Mouse (Mus musculus) urinary bladder, postnatal 0 days (tissue): Measurements from ENCODE around the gene Acot3. TPM values are rescaled to one million over a fixed set of nuclear protein-coding genes. Genes with fewer than 3 reads are reported as not detected.

Source experiments
- polyA plus RNA-seq: library from polyadenylated mRNA; unstranded; fragments of >200 nt; fragmentation: Nextera tagmentation; extraction: Ambion mirVana; gene quantifications from 2 replicates; pipeline ENCODE4 v1.2.1, GENCODE M21; 2015

Gene Acot3
- polyA plus RNA-seq, result not detected in 2 replicates

DNA sequence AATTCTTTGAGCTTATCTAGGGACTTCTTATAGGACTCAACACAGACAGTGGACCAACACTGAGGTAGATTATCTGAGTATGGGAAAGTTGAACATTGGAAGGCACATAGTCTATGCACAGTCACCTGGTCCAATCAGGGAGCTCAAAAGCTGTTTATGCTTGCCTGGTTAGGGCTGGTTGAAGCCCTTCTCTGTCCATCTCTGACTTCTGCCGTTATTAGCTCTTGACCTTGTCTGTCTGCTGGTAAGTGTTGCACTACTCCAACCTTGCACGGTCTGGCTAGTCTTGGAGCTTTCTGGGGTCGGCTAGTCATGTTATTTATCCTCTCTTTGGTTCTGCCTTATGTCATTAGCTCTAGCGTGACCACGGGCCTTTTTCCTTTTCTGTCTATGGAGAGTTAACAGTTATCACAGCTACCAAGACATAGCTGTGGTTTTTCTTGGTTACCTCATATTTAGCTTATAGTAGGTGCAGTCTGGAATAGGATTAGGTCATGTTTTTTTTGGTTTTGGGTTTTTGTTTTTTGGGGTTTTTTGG lies at the start of gene Acot3:
Gene Acot3, plus strand, starts transcription at position 208 of the 538 bp plus-strand sequence.

DNA sequence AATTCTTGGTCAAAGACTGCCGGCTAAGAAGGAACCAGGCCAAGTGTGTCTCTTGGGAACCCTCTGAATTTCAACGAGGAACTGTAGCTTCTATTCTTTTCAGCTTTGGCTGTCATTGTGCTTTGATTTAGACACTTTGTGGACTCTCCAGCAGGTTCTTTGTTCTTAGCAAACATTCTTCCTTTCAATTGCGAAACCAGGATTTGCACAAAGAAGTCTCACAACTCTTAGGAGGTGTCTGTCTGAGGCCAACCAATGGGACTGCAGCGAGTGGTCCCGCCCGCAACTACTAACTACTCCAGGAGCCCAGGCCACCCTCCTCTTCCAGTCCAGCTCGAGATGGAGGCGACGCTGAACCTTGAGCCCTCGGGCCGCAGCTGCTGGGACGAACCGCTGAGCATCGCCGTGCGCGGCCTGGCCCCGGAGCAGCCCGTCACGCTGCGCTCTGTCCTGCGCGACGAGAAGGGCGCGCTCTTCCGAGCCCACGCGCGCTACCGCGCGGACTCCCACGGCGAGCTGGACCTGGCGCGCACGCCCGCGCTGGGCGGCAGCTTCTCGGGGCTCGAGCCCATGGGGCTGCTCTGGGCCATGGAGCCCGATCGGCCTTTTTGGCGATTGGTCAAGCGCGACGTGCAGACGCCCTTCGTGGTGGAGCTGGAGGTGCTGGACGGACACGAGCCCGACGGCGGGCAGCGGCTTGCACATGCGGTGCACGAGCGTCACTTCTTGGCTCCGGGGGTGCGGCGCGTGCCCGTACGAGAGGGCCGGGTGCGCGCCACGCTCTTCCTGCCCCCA lies 42.6 kb upstream of the Acot3 start, which contains the start of gene Acot1:
Gene Acot1, plus strand, starts transcription at position 320 of the 795 bp plus-strand sequence.

DNA sequence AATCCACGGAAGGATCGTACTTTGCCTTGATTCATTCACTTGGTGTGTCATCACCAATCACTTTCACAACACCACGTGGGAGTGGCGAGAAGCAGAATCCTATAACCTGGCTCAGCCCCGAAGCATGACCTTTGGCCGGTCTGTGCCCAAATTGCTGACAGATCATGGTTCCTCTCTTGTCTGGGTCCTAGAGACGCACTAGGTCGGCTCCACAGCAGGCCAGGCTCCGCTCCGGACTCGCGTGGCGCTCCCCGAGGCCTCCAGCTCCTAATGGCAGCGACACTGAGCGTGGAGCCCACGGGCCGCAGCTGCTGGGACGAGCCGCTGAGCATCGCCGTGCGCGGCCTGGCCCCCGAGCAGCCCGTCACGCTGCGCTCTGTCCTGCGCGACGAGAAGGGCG lies 13.7 kb upstream of the Acot3 start, which contains the start of gene Acot4:
Gene Acot4, plus strand, starts transcription at position 139 of the 400 bp plus-strand sequence.

DNA sequence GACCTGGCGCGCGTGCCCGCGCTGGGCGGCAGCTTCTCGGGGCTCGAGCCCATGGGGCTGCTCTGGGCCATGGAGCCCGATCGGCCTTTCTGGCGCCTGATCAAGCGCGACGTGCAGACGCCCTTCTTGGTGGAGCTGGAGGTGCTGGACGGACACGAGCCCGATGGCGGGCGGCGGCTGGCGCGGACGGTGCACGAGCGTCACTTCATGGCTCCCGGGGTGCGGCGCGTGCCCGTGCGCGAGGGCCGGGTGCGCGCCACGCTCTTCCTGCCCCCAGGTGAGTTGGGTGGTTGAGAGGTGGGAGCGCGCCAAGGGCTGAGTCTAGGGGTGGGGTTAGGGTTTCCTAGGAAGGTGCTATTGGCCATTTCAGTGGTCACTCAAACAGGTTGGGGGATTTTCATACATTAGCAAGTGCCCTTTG lies 13.2 kb upstream of the Acot3 start, which contains the start of gene Gm49366:
Gene Gm49366, plus strand, starts transcription at position 245 of the 421 bp plus-strand sequence.

DNA sequence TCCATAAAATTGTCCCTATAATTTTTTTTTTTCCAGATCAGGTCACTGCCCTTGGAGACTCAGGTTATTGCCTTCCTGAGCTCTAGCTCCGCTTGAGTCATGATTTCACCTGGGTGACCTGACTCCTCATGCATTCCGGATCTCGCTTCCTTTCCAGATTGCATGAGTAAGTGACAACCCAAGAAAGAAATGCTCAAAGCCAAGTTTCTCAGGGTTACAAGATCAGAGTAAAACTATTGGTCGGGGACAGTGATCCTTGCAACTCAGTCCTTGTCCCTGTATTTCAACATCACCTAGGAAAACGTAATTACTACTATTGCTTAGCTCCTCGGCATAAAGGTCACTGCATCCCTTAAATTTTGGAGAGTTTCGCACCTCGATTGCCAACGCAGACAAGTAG lies 17.0 kb downstream of the Acot3 start, which contains the start of gene Acot5:
Gene Acot5, plus strand, starts transcription at position 340 of the 400 bp plus-strand sequence.

DNA sequence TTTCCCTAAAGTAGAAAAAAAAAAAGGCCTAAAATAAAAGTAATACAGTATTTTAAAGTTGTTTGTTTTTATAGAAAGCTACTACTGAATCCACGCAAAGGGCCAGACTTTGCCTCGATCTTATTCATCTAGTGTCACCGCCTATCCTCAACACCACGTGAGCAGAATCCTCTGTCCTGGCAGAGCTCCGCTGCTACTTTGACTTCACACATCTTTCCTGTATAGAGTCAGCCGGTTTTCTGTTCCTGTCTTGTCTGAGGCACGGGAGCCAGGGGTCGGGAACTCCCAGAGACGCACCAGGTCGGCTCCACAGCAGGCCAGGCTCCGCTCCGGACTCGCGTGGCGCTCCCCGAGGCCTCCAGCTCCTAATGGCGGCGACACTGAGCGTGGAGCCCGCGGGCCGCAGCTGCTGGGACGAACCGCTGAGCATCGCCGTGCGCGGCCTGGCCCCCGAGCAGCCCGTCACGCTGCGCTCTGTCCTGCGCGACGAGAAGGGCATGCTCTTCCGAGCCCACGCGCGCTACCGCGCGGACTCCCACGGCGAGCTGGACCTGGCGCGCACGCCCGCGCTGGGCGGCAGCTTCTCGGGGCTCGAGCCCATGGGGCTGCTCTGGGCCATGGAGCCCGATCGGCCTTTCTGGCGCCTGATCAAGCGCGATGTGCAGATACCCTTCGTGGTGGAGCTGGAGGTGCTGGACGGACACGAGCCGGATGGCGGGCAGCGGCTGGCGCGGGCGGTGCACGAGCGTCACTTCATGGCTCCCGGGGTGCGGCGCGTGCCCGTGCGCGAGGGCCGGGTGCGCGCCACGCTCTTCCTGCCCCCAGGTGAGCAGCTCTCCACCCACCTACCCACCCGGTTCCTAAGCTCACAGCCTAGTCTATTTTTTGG lies 48.9 kb downstream of the Acot3 start, which contains the start of gene Acot6:
Gene Acot6, plus strand, starts transcription at position 51 of the 889 bp plus-strand sequence.

Other genes starting within 250 kb of the Acot3 start
- gene Numb, start 130.2 kb upstream of the Acot3 start, polyA plus RNA-seq, result 16.8 and 23.8 TPM in 2 replicates
- 5.7 and 5.8 TPM in 2 replicates for gene Riox1, start 101.5 kb upstream of the Acot3 start, polyA plus RNA-seq
- not detected in 2 replicates for gene Heatr4, start 67.3 kb upstream of the Acot3 start, polyA plus RNA-seq
- 22.6 and 24.8 TPM in 2 replicates for gene Acot2, start 64.3 kb upstream of the Acot3 start, polyA plus RNA-seq
- gene Acot1, start 42.7 kb upstream of the Acot3 start, polyA plus RNA-seq, result 23.0 and 24.4 TPM in 2 replicates
- gene Acot4, start 13.8 kb upstream of the Acot3 start, polyA plus RNA-seq, result 0.44 and 0.48 TPM in 2 replicates
- not detected in 2 replicates for gene Gm49366, start 13.2 kb upstream of the Acot3 start, polyA plus RNA-seq
- gene Acot5, start 17.2 kb downstream of the Acot3 start, polyA plus RNA-seq, result not detected in 2 replicates
- 1.3 and 1.5 TPM in 2 replicates for gene Acot6, start 48.5 kb downstream of the Acot3 start, polyA plus RNA-seq
- 2.4 and 3.5 TPM in 2 replicates for gene Dnal1, start 62.2 kb downstream of the Acot3 start, polyA plus RNA-seq
- gene Pnma1, start 96.3 kb downstream of the Acot3 start, polyA plus RNA-seq, result 0.51 and 0.80 TPM in 2 replicates
- gene Elmsan1, start 166.7 kb downstream of the Acot3 start, polyA plus RNA-seq, result 5.9 and 6.6 TPM in 2 replicates
- gene Ptgr2, start 233.1 kb downstream of the Acot3 start, polyA plus RNA-seq, result 29.9 and 34.9 TPM in 2 replicates